In the genomic region with DNA sequence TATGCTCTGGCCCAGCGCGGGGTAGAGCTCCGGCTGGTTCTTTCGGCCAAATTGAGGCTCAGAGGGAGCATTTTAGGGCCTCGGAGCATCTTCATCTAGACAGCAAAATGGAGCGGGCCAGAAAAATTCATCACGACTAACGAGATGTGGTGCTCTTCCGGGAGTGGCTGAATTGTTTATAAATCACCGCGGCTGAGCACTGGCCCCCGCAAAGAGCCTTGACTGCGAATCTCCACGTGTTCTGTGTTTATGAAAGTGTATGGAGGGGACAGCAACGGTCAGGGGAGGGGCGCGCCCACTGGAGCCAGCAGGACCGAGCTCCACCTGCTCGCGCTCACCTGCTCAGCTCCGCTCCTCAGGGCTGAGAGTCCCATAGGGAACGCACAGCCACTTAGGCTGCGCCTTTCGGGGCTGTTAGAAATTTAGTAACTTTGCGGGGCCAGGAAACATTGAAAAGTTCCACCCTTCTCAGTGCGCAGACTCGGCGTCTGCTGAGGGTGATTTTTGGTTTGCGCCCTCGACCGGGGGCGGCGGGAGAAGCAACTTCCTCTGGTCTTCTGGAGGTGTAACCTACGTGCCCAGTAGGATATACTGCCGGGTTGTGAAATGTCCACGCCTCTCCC, we compare ENCODE assay signal across 9 mouse cellular contexts. TPM values are rescaled to one million over a fixed set of nuclear protein-coding genes. Genes with fewer than 3 reads are reported as not detected.
DNase-seq lines count a peak whose midpoint lies in the region; ATAC-seq and TF ChIP-seq lines count a peak whose summit lies in the region.
"Had no signal": no experiment of that assay in that cellular context is flagged by ENCODE, and none has a peak within 500 bp of the region (broad histone marks: within the 10 kb centered on the region; RNA-seq: fewer than 3 reads in every experiment).

No protein-coding gene starts in this region.

- peaks cover 98% of the 10 kb centered on the region for H3K27me3 ChIP-seq in heart, embryonic 13.5 days (replicated peaks)
- peaks cover 92% of the 10 kb centered on the region for H3K27me3 ChIP-seq in heart, embryonic 14.5 days (ENCODE audit: control insufficient read depth, insufficient read depth, low read length)
- peaks cover 91% of the 10 kb centered on the region for H3K27me3 ChIP-seq in liver, embryonic 14.5 days (ENCODE audit: control insufficient read depth, insufficient read depth, low read length)

- TF ChIP-seq CTCF in liver, embryonic 14.5 days (IDR thresholded peaks at IDR 0.05; ENCODE audit: low read depth): no peak

- peaks cover 48% of the 10 kb centered on the region for H3K4me1 ChIP-seq in heart, embryonic 13.5 days
- H3K4me1 ChIP-seq in brown adipose tissue, adult 24 weeks (ENCODE audit: control insufficient read depth, insufficient read depth, insufficient read length, low read length): peaks cover 3% of the 10 kb centered on the region; the same call in 1 of the 2 replicates
- peaks cover 12 to 26% of the 10 kb centered on the region in 2 experiments; a peak in 3 of 4 replicates for H3K4me1 ChIP-seq in heart, embryonic 14.5 days (ENCODE audit: control insufficient read depth in 2 of 2, insufficient read depth in 2 of 2, low read length in 2 of 2)
- no peaks in the 10 kb centered on the region for H3K4me1 ChIP-seq in liver, embryonic 14.5 days (replicated peaks; ENCODE audit: control insufficient read depth in 2 of 2, insufficient read depth in 2 of 2, low read length in 1 of 2)

- no peak for DNase-seq in heart, postnatal 25 days (ENCODE audit: low spot score)
- DNase-seq in liver, embryonic 14.5 days (ENCODE audit: low read depth in 3 of 3, low spot score in 3 of 3): no peak
- peak; percentile 68 to 71 for DNase-seq in right cerebral cortex, postnatal 10 days (ENCODE audit: low spot score in 2 of 2)
- no peak for DNase-seq in spleen, adult 12 weeks (ENCODE audit: low spot score)
- no peak for DNase-seq in spleen, postnatal 14 days (ENCODE audit: low spot score in 2 of 2)

- no peaks in the 10 kb centered on the region for H3K9me3 ChIP-seq in heart, embryonic 13.5 days
- H3K9me3 ChIP-seq in heart, embryonic 14.5 days (ENCODE audit: control insufficient read depth, low read length): no peaks in the 10 kb centered on the region
- H3K9me3 ChIP-seq in liver, embryonic 14.5 days (ENCODE audit: control insufficient read depth, low read length): no peaks in the 10 kb centered on the region

- H3K4me2 ChIP-seq in heart, embryonic 13.5 days: peak overlapping the region; percentile 95
- peak overlapping the region; percentile 77 for H3K4me2 ChIP-seq in heart, embryonic 14.5 days (ENCODE audit: low read length)
- peak overlapping the region; percentile 40 for H3K4me2 ChIP-seq in liver, embryonic 14.5 days (ENCODE audit: low read depth)

- H3K9ac ChIP-seq in heart, embryonic 13.5 days: peak overlapping the region; percentile 70
- H3K9ac ChIP-seq in heart, embryonic 14.5 days (ENCODE audit: low read length): no peak overlapping the region
- no peak overlapping the region for H3K9ac ChIP-seq in liver, embryonic 14.5 days (replicated peaks)

- WGBS in heart, embryonic 13.5 days: under 1% methylated on average over 36 of the region's 36 CpGs
- WGBS in heart, embryonic 14.5 days: under 1% methylated on average over 36 of the region's 36 CpGs
- under 1% methylated on average over 36 of the region's 36 CpGs for WGBS in liver, embryonic 14.5 days (ENCODE audit: insufficient replicate concordance)

- intact Hi-C loops in heart, postnatal 25 days (cut with DNase I): no loop called here

- no peak for ATAC-seq in heart, embryonic 13.5 days (ENCODE audit: extremely low read depth, insufficient number of reproducible peaks, low FRiP score, low TSS enrichment)
- ATAC-seq in heart, embryonic 14.5 days (ENCODE audit: insufficient number of reproducible peaks, insufficient read depth, low FRiP score, low read depth): no peak
- no peak for ATAC-seq in liver, embryonic 14.5 days (ENCODE audit: insufficient read depth)

- no peak overlapping the region for H3K27ac ChIP-seq in heart, embryonic 13.5 days (replicated peaks)
- H3K27ac ChIP-seq in brown adipose tissue, adult 24 weeks (replicated peaks; ENCODE audit: low read depth, low read length): no peak overlapping the region
- H3K27ac ChIP-seq in heart, embryonic 14.5 days (replicated peaks in 1 of 2; ENCODE audit: control insufficient read depth in 1 of 2, insufficient read depth in 1 of 2, low read depth in 2 of 2, low read length in 2 of 2): no peak overlapping the region
- H3K27ac ChIP-seq in liver, embryonic 14.5 days: no peak overlapping the region

- peak overlapping the region; percentile 62 for H3K4me3 ChIP-seq in heart, embryonic 13.5 days
- H3K4me3 ChIP-seq in brown adipose tissue, adult 24 weeks (ENCODE audit: insufficient read depth, low read depth, low read length): peak overlapping the region; percentile 37
- peak overlapping the region; percentile 47 to 55 for H3K4me3 ChIP-seq in heart, embryonic 14.5 days (ENCODE audit: control insufficient read depth in 1 of 2, insufficient read depth in 1 of 2, low read depth in 1 of 2, low read length in 2 of 2)
- 0 out of 4 replicates have a peak overlapping the region, but pooled peaks of 1 of the 2 experiments have one; percentile 14 for H3K4me3 ChIP-seq in liver, embryonic 14.5 days (ENCODE audit: insufficient read depth in 1 of 2, low read depth in 2 of 2, low read length in 2 of 2)

- no peak for TF ChIP-seq EP300 in liver, embryonic 14.5 days (IDR thresholded peaks at IDR 0.05; ENCODE audit: low read depth)

- no peaks in the 10 kb centered on the region for H3K36me3 ChIP-seq in heart, embryonic 13.5 days
- no peaks in the 10 kb centered on the region for H3K36me3 ChIP-seq in heart, embryonic 14.5 days (ENCODE audit: control insufficient read depth, insufficient read depth, low read length)
- H3K36me3 ChIP-seq in liver, embryonic 14.5 days (replicated peaks; ENCODE audit: control insufficient read depth, insufficient read depth, low read depth): no peaks in the 10 kb centered on the region

RNA-seq across cellular contexts. Expression of a gene that starts 2.0 kb away (rescaled TPM):
- polyA plus RNA-seq in heart, embryonic 13.5 days (2015; fragmentation: Nextera tagmentation; extraction: Ambion mirVana): 0.04 TPM in 2 replicates
- total RNA-seq in heart, postnatal 25 days (2021): not detected
- not detected in 2 replicates for polyA plus RNA-seq in brown adipose tissue, adult 24 weeks (2012; ENCODE audit: insufficient read depth, insufficient read length, missing spikeins)
- polyA plus RNA-seq in heart, embryonic 14.5 days (2014; fragmentation: Nextera tagmentation; extraction: Ambion mirVana): 0.03 and 0.04 TPM in 2 replicates
- 0.03 TPM in 1 of 2 replicates, not detected in the other for polyA plus RNA-seq in liver, embryonic 14.5 days (2012; rRNA removed)
- not detected in 2 replicates for polyA plus RNA-seq in liver, embryonic 14.5 days (2014; fragmentation: Nextera tagmentation; extraction: Ambion mirVana)
- total RNA-seq: hematopoietic stem cell, adult 5-6 weeks had no signal

Comparison
In these comparisons a context has a peak if more than half of its experiments do, and no peak if none do; other contexts are left out.
1. H3K4me2 ChIP-seq: peak in every context shown above with its lines; median percentile 95 in heart, embryonic 13.5 days; 77 in heart, embryonic 14.5 days; 40 in liver, embryonic 14.5 days.
2. DNase-seq: peak in right cerebral cortex, postnatal 10 days (2 of 2); none in heart, postnatal 25 days (single experiment), liver, embryonic 14.5 days (0 of 3), spleen, adult 12 weeks (single experiment) and spleen, postnatal 14 days (0 of 2).